Mouse (Mus musculus) small intestine, adult 2 months (tissue): ENCODE results near the gene Drg1.

ENCODE experiments used
- CTCF ChIP-seq: fragments of 200-500 bp; IDR thresholded peaks from 2 replicates; pipeline ENCODE4 v1.5.1; 2012; ENCODE audit warnings: low read depth, mild to moderate bottlenecking, control low read depth, inconsistent platforms, low read length, moderate library complexity, mixed read lengths; ENCODE audit not compliant: insufficient replicate concordance, insufficient read length; ENCODE audit errors: extremely low read depth
- POLR2A ChIP-seq: fragments of 200-500 bp; IDR thresholded peaks from 2 replicates; pipeline ENCODE4 v1.6.1; 2012; ENCODE audit warnings: low read depth, mild to moderate bottlenecking, control low read depth, inconsistent platforms, low read length, moderate library complexity

DNA sequence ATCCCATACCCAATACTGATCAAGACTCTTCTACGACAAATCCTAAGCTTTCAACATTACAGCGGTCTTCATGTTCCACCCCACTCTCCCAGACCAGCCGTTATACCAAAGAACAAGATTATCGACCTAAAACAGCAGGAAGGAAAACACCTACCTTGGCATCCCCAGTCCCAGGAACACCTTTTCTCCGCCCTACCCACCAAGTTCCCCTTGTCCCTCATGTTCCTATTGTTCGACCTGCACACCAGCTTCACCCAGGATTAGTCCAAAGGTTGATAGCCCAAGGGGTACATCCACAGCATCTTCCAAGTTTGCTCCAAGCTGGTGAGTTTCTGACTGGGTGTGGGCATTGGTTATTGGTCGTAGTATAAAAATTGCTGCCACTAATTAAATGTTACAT, 23.8 kb downstream of the Drg1 start:
- TF ChIP-seq POLR2A, result no peak
- TF ChIP-seq CTCF, result no peak
